In the genomic region with DNA sequence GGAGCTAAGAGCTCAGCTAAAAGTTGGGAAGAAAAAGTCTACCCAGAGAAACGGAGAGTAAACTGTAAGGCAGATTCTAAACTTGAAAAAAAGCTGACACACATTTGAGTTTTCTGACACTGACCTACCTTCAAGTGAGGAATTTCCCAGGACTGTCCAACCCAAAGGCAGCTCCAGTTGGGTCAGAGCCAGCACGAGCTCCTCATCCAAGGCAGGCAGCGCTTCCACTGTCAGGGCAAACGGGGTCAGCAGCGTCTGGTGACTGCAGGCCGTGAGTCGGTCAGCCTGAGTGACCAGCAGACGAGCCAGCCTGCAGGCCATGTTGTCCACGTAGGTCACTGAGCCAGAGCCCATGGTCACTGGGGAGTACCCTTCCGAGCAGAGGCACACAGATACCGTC, we compare ENCODE assay signal across 11 mouse cellular contexts.
DNase-seq lines count a peak whose midpoint lies in the region; ATAC-seq and TF ChIP-seq lines count a peak whose summit lies in the region.
"Had no signal": no experiment of that assay in that cellular context is flagged by ENCODE, and none has a peak within 500 bp of the region (broad histone marks: within the 10 kb centered on the region; RNA-seq: fewer than 3 reads in every experiment).

No protein-coding gene starts in this region.

- peaks cover 12% of the 10 kb centered on the region for H3K4me1 ChIP-seq in kidney, embryonic 15.5 days
- H3K4me1 ChIP-seq in cortical plate, adult 2 months (ENCODE audit: control insufficient read depth, insufficient read depth, low read length): no peaks in the 10 kb centered on the region
- 0 out of 2 replicates have a peak, but pooled peaks cover 2% of the 10 kb centered on the region for H3K4me1 ChIP-seq in hindbrain, embryonic 13.5 days (replicated peaks)

- no peak overlapping the region for H3K4me3 ChIP-seq in kidney, embryonic 15.5 days (replicated peaks)
- no peak overlapping the region for H3K4me3 ChIP-seq in cortical plate, adult 2 months (ENCODE audit: insufficient read depth, low read length)
- H3K4me3 ChIP-seq in hindbrain, embryonic 13.5 days: no peak overlapping the region
- H3K4me3 ChIP-seq: lung, embryonic 15.5 days had no signal

- DNase-seq in kidney, adult 11 months: peak; percentile 68
- DNase-seq in adrenal gland, postnatal 36 days: peak; percentile 42 to 52
- DNase-seq in kidney, postnatal 10 days: peak; percentile 76
- DNase-seq: left cerebral cortex, postnatal 4 days had no signal

- no peaks in the 10 kb centered on the region for H3K9me3 ChIP-seq in kidney, embryonic 15.5 days (replicated peaks)
- no peaks in the 10 kb centered on the region for H3K9me3 ChIP-seq in hindbrain, embryonic 13.5 days
- H3K9me3 ChIP-seq: lung, embryonic 15.5 days had no signal

- H3K9ac ChIP-seq in kidney, embryonic 15.5 days: no peak overlapping the region
- H3K9ac ChIP-seq in hindbrain, embryonic 13.5 days: no peak overlapping the region
- H3K9ac ChIP-seq: lung, embryonic 15.5 days had no signal

- no peak for TF ChIP-seq CTCF in cortical plate, adult 2 months (IDR thresholded peaks at IDR 0.05; ENCODE audit: extremely low read depth, insufficient read depth, low read length)

- no peak for ATAC-seq in kidney, embryonic 15.5 days (replicated peaks; ENCODE audit: low FRiP score)
- ATAC-seq in megakaryocyte, adult 5-6 weeks (ENCODE audit: poor library complexity, severe bottlenecking): no peak
- ATAC-seq in activated CD4-positive, CD25-positive, alpha-beta regulatory T cell, adult 4 months: no peak
- ATAC-seq in hindbrain, embryonic 13.5 days (ENCODE audit: low FRiP score): no peak
- ATAC-seq: CD4-positive, CD25-positive, alpha-beta regulatory T cell, adult 4 months had no signal

- no peaks in the 10 kb centered on the region for H3K27me3 ChIP-seq in kidney, embryonic 15.5 days
- no peaks in the 10 kb centered on the region for H3K27me3 ChIP-seq in hindbrain, embryonic 13.5 days
- H3K27me3 ChIP-seq: lung, embryonic 15.5 days had no signal

- H3K36me3 ChIP-seq in kidney, embryonic 15.5 days: no peaks in the 10 kb centered on the region
- no peaks in the 10 kb centered on the region for H3K36me3 ChIP-seq in hindbrain, embryonic 13.5 days
- H3K36me3 ChIP-seq: lung, embryonic 15.5 days had no signal

- WGBS in kidney, embryonic 15.5 days: 49% methylated on average over 11 of the region's 11 CpGs
- 72% methylated on average over 11 of the region's 11 CpGs for WGBS in hindbrain, embryonic 13.5 days

- TF ChIP-seq POLR2A in cortical plate, adult 2 months (IDR thresholded peaks at IDR 0.05; ENCODE audit: extremely low read depth, insufficient read depth, low read length): no peak

- no peak overlapping the region for H3K27ac ChIP-seq in kidney, embryonic 15.5 days
- H3K27ac ChIP-seq in cortical plate, adult 2 months (ENCODE audit: insufficient read depth, low read length): 0 out of 2 replicates have a peak overlapping the region, but pooled peaks have one; percentile 17
- H3K27ac ChIP-seq in hindbrain, embryonic 13.5 days: no peak overlapping the region
- H3K27ac ChIP-seq: lung, embryonic 15.5 days had no signal

- H3K4me2 ChIP-seq in kidney, embryonic 15.5 days: no peak overlapping the region
- no peak overlapping the region for H3K4me2 ChIP-seq in hindbrain, embryonic 13.5 days
- H3K4me2 ChIP-seq: lung, embryonic 15.5 days had no signal
